In genomic region chrX:69007986-69008385, GRCm38 (mm10) we compare ENCODE assay signal across 18 mouse cellular contexts.
DNase-seq lines count a peak whose midpoint lies in the region; ATAC-seq lines count a peak whose summit lies in the region.
"Had no signal": no experiment of that assay in that cellular context is flagged by ENCODE, and none has a peak within 500 bp of the region (broad histone marks: within the 10 kb centered on the region; RNA-seq: fewer than 3 reads in every experiment).

No protein-coding gene starts in this region.

- no peaks in the 10 kb centered on the region for H3K27me3 ChIP-seq in forebrain, embryonic 16.5 days (replicated peaks; ENCODE audit: control insufficient read depth, insufficient read depth, low read length)
- H3K27me3 ChIP-seq in hindbrain, embryonic 14.5 days (ENCODE audit: control insufficient read depth, insufficient read depth, low read length) = no peaks in the 10 kb centered on the region
- H3K27me3 ChIP-seq: heart, embryonic 13.5 days had no signal

- no peak overlapping the region for H3K4me3 ChIP-seq in forebrain, embryonic 16.5 days (replicated peaks; ENCODE audit: low read length)
- no peak overlapping the region for H3K4me3 ChIP-seq in hindbrain, embryonic 14.5 days (replicated peaks; ENCODE audit: low read length)
- H3K4me3 ChIP-seq: heart, embryonic 13.5 days; midbrain, embryonic 10.5 days had no signal

- ATAC-seq in forebrain, embryonic 16.5 days = peak; percentile 66; the same call in 1 of the 2 replicates
- no peak for ATAC-seq in hindbrain, embryonic 14.5 days (ENCODE audit: low FRiP score)

- DNase-seq in cerebellum, postnatal 25 days = peak; percentile 16 to 24
- no peak for DNase-seq in cerebellum, postnatal 4 days (ENCODE audit: low spot score in 2 of 2)
- DNase-seq in layer of hippocampus, adult 18-20 months (ENCODE audit: low spot score in 2 of 2) = peak; percentile 20 to 63
- DNase-seq in layer of hippocampus, postnatal 25 days (ENCODE audit: extremely low spot score in 1 of 2, low spot score in 1 of 2) = no peak
- DNase-seq in left cerebral cortex, postnatal 14 days (ENCODE audit: low spot score in 2 of 2) = peak; percentile 3 to 12
- DNase-seq in thymus, adult 18-20 months = no peak
- DNase-seq in hindbrain, embryonic 14.5 days (ENCODE audit: low spot score) = no peak
- DNase-seq: adrenal gland, adult 2 months; heart, adult 11 months; heart, postnatal 36 days; kidney, adult 8-10 months; kidney, postnatal 25 days; liver; lung, adult 18-20 months; thymus, adult 2 months had no signal

- no peaks in the 10 kb centered on the region for H3K9me3 ChIP-seq in forebrain, embryonic 16.5 days (ENCODE audit: control insufficient read depth, low read length)
- no peaks in the 10 kb centered on the region for H3K9me3 ChIP-seq in hindbrain, embryonic 14.5 days (ENCODE audit: control insufficient read depth, low read length)
- H3K9me3 ChIP-seq: heart, embryonic 13.5 days; midbrain, embryonic 10.5 days had no signal

- no peaks in the 10 kb centered on the region for H3K4me1 ChIP-seq in forebrain, embryonic 16.5 days (replicated peaks; ENCODE audit: control insufficient read depth, insufficient read depth, low read length)
- no peaks in the 10 kb centered on the region for H3K4me1 ChIP-seq in hindbrain, embryonic 14.5 days (replicated peaks; ENCODE audit: control insufficient read depth, insufficient read depth, low read length)
- H3K4me1 ChIP-seq: heart, embryonic 13.5 days; midbrain, embryonic 10.5 days had no signal

- H3K4me2 ChIP-seq in forebrain, embryonic 16.5 days (ENCODE audit: low read length) = no peak overlapping the region
- H3K4me2 ChIP-seq in hindbrain, embryonic 14.5 days (replicated peaks) = no peak overlapping the region
- H3K4me2 ChIP-seq: heart, embryonic 13.5 days had no signal

- WGBS in forebrain, embryonic 16.5 days = 49% methylated on average over 4 of the region's 4 CpGs
- WGBS in hindbrain, embryonic 14.5 days = 77% methylated on average over 4 of the region's 4 CpGs

- H3K9ac ChIP-seq in forebrain, embryonic 16.5 days (replicated peaks; ENCODE audit: low read depth, low read length) = no peak overlapping the region
- H3K9ac ChIP-seq in hindbrain, embryonic 14.5 days = no peak overlapping the region
- H3K9ac ChIP-seq: heart, embryonic 13.5 days had no signal

- no peak overlapping the region for H3K27ac ChIP-seq in forebrain, embryonic 16.5 days (ENCODE audit: low read length)
- no peak overlapping the region for H3K27ac ChIP-seq in hindbrain, embryonic 14.5 days
- H3K27ac ChIP-seq: heart, embryonic 13.5 days; midbrain, embryonic 10.5 days had no signal

- intact Hi-C loops in left cerebral cortex, postnatal 14 days (cut with DNase I) = no loop called here

- no peaks in the 10 kb centered on the region for H3K36me3 ChIP-seq in forebrain, embryonic 16.5 days (ENCODE audit: control insufficient read depth, insufficient read depth)
- no peaks in the 10 kb centered on the region for H3K36me3 ChIP-seq in hindbrain, embryonic 14.5 days (replicated peaks; ENCODE audit: control insufficient read depth, insufficient read depth)
- H3K36me3 ChIP-seq: heart, embryonic 13.5 days; midbrain, embryonic 10.5 days had no signal

Comparison
In these comparisons a context has a peak if more than half of its experiments do, and no peak if none do; other contexts are left out.
1. DNase-seq: peak in cerebellum, postnatal 25 days (2 of 2), layer of hippocampus, adult 18-20 months (2 of 2) and left cerebral cortex, postnatal 14 days (2 of 2); none in cerebellum, postnatal 4 days (0 of 2), layer of hippocampus, postnatal 25 days (0 of 2), thymus, adult 18-20 months (0 of 2) and hindbrain, embryonic 14.5 days (single experiment).